Mouse (Mus musculus) thymus, postnatal 36 days (tissue): ENCODE measurements around the gene Usp29.
"Not testable (repeated sequence)": the region's sequence is repeated elsewhere in the genome, so short reads cannot be mapped to it uniquely, and the experiment has no call there.

ENCODE experiments used
- DNase-seq, 2 experiments: peaks; one replicate each; pipeline ENCODE4 v3.0.0; 2022; ENCODE audit warnings: mixed read lengths in 2 of 2

Gene Usp29

GRCm38 (mm10) chr7:6822633-6823032, 92.3 kb downstream of the Usp29 start:
- no peak for DNase-seq

- no peak for DNase-seq
Measured at GRCm38 (mm10) chr7:6823673-6824072, 93.3 kb downstream of the Usp29 start.

- DNase-seq: no peak
Measured at GRCm38 (mm10) chr7:6825966-6826647, 95.7 kb downstream of the Usp29 start.

GRCm38 (mm10) chr7:6829148-6829547, 98.8 kb downstream of the Usp29 start:
- DNase-seq: no peak

- DNase-seq: no peak
Measured at GRCm38 (mm10) chr7:6834950-6835349, 104.6 kb downstream of the Usp29 start.

GRCm38 (mm10) chr7:6835351-6835750, 105.0 kb downstream of the Usp29 start:
- DNase-seq: no peak

- no peak for DNase-seq
Measured at GRCm38 (mm10) chr7:6837297-6837925, 107.0 kb downstream of the Usp29 start.

GRCm38 (mm10) chr7:6837926-6838554, 107.7 kb downstream of the Usp29 start:
- DNase-seq: no peak

GRCm38 (mm10) chr7:6840860-6841259, 110.5 kb downstream of the Usp29 start:
- no peak for DNase-seq

GRCm38 (mm10) chr7:6849495-6849894, 119.1 kb downstream of the Usp29 start:
- no peak for DNase-seq

GRCm38 (mm10) chr7:6850321-6850720, 119.9 kb downstream of the Usp29 start:
- DNase-seq: no peak

GRCm38 (mm10) chr7:6851256-6851655, 120.9 kb downstream of the Usp29 start:
- DNase-seq: no peak

GRCm38 (mm10) chr7:6851717-6852503, 121.5 kb downstream of the Usp29 start:
- no peak for DNase-seq

GRCm38 (mm10) chr7:6855613-6856405, 125.4 kb downstream of the Usp29 start:
- no peak for DNase-seq

GRCm38 (mm10) chr7:6858694-6859270, 128.4 kb downstream of the Usp29 start:
- no peak for DNase-seq

- no peak for DNase-seq
Measured at GRCm38 (mm10) chr7:6860689-6861088, 130.3 kb downstream of the Usp29 start.

- no peak for DNase-seq
Measured at GRCm38 (mm10) chr7:6866351-6866750, 136.0 kb downstream of the Usp29 start.

- no peak for DNase-seq
Measured at GRCm38 (mm10) chr7:6868831-6869230, 138.5 kb downstream of the Usp29 start.

GRCm38 (mm10) chr7:6869556-6869955, 139.2 kb downstream of the Usp29 start:
- DNase-seq: no peak

GRCm38 (mm10) chr7:6874448-6874847, 144.1 kb downstream of the Usp29 start:
- DNase-seq: no peak

GRCm38 (mm10) chr7:6878202-6878601, 147.8 kb downstream of the Usp29 start:
- DNase-seq: no peak

- DNase-seq: not testable (repeated sequence)
Measured at GRCm38 (mm10) chr7:6878849-6879248, 148.5 kb downstream of the Usp29 start.
